Mouse (Mus musculus): ENCODE data around the gene B3gat2.

The B3gat2 gene

GRCm38 (mm10) chr1:23834819-23835218, 73.3 kb downstream of the B3gat2 start:
- no peak for DNase-seq (ENCODE audit: extremely low spot score)

GRCm38 (mm10) chr1:23836630-23837029, 75.1 kb downstream of the B3gat2 start:
- DNase-seq (ENCODE audit: extremely low spot score): no peak

GRCm38 (mm10) chr1:23840924-23841323, 79.4 kb downstream of the B3gat2 start:
- DNase-seq (ENCODE audit: extremely low spot score): no peak

- no peak for DNase-seq (ENCODE audit: extremely low spot score)
Observed at GRCm38 (mm10) chr1:23842629-23843028, 81.1 kb downstream of the B3gat2 start.

- DNase-seq (ENCODE audit: extremely low spot score): no peak
Observed at GRCm38 (mm10) chr1:23843790-23844189, 82.2 kb downstream of the B3gat2 start.

GRCm38 (mm10) chr1:23845007-23845406, 83.5 kb downstream of the B3gat2 start:
- DNase-seq (ENCODE audit: extremely low spot score): no peak

GRCm38 (mm10) chr1:23846044-23846680, 84.6 kb downstream of the B3gat2 start:
- no peak for DNase-seq (ENCODE audit: extremely low spot score)

GRCm38 (mm10) chr1:23855623-23856022, 94.1 kb downstream of the B3gat2 start:
- no peak for DNase-seq (ENCODE audit: extremely low spot score)

- DNase-seq (ENCODE audit: extremely low spot score): no peak
Observed at GRCm38 (mm10) chr1:23860944-23861343, 99.4 kb downstream of the B3gat2 start.

GRCm38 (mm10) chr1:23865566-23865965, 104.0 kb downstream of the B3gat2 start:
- no peak for DNase-seq (ENCODE audit: extremely low spot score)

- DNase-seq (ENCODE audit: extremely low spot score): no peak
Observed at GRCm38 (mm10) chr1:23867350-23867862, 105.9 kb downstream of the B3gat2 start.

- no peak for DNase-seq (ENCODE audit: extremely low spot score)
Observed at GRCm38 (mm10) chr1:23872194-23872593, 110.6 kb downstream of the B3gat2 start.

- no peak for DNase-seq (ENCODE audit: extremely low spot score)
Observed at GRCm38 (mm10) chr1:23882681-23883080, 121.1 kb downstream of the B3gat2 start.

- no peak for DNase-seq (ENCODE audit: extremely low spot score)
Observed at GRCm38 (mm10) chr1:23884087-23884668, 122.6 kb downstream of the B3gat2 start.

- DNase-seq (ENCODE audit: extremely low spot score): no peak
Observed at GRCm38 (mm10) chr1:23884914-23885313, 123.4 kb downstream of the B3gat2 start.

- DNase-seq (ENCODE audit: extremely low spot score): no peak
Observed at GRCm38 (mm10) chr1:23892072-23892471, 130.5 kb downstream of the B3gat2 start.

All from embryo, embryonic 9.5 days (tissue).